Mouse (Mus musculus) erythroblast, adult 5-6 weeks (primary cell): ENCODE measurements around the gene Aif1l. TPM values are rescaled to one million over a fixed set of nuclear protein-coding genes. Genes with fewer than 3 reads are reported as not detected.
A peak's percentile ranks its signal among the peaks of the same experiment; 100 is the strongest.

ENCODE experiments used
- ATAC-seq: replicated peaks from 2 replicates; pipeline ENCODE4 v1.8.0; 2016; ENCODE audit warnings: moderate number of reproducible peaks, mild to moderate bottlenecking, moderate TSS enrichment, inconsistent platforms; ENCODE audit not compliant: poor library complexity, low FRiP score, severe bottlenecking
- total RNA-seq, 2 experiments: library from RNA; stranded (forward) in 1 of 2; stranded (reverse) in 1 of 2; fragments of 150-400 nt in 1 of 2; fragments of 200-764, 138-1000 nt in 1 of 2; gene quantifications; 2 replicates each; pipeline versions ENCODE4 v1.2.3 to v1.2.4; 2015 to 2017; ENCODE audit warnings: low replicate concordance in 2 of 2

The Aif1l gene
- total RNA-seq, 2 experiments from 2014 or later = not detected

DNA sequence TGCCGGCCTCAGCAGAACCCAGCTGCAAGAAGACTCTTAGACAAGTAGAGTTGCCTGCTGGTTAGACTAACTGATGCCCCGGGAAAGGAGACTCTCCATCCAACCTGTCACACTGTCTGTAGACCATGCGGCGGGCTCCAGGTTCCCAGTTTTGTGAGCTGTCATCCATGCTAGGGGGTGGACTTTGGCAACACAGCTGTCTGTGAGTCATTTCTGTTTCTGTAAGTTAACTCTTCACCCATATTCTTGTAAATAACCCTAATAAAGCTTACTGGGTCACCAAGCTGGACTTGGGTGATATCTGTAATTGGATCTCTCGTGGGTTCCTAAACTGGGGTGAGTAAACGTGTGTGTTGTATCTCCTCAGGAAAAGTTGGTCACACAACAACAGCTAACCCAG lies 1.1 kb upstream of the Aif1l start:
- ATAC-seq = no peak

DNA sequence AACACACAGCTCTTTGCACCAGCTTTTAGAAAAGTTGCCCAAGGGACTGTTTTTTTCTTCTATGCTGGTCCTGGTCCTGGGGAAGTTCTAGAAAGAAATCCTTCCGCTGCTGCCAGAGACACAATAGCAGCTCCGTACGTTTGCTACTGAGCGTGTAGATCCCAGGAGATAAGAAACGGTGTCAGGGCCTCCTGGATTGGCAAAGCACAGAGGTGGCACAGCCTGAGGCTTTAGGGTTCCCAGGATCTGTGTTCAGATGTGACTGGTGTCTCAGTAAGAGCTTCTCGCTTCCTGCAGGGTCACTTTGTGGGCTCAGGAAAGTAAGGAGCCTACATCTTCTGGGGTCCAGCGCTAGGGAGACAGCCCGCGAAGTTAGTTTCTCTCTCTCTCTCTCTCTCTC lies 1.0 kb downstream of the Aif1l start:
- no peak for ATAC-seq

GRCm38 (mm10) chr2:31952236-31952635 lies 2.3 kb downstream of the Aif1l start:
- ATAC-seq = no peak

GRCm38 (mm10) chr2:31952725-31953124 lies 2.8 kb downstream of the Aif1l start:
- no peak for ATAC-seq

GRCm38 (mm10) chr2:31953687-31954086 lies 3.7 kb downstream of the Aif1l start:
- no peak for ATAC-seq

GRCm38 (mm10) chr2:31954779-31955181 lies 4.8 kb downstream of the Aif1l start:
- no peak for ATAC-seq

GRCm38 (mm10) chr2:31955686-31956085 lies 5.7 kb downstream of the Aif1l start:
- ATAC-seq = no peak

DNA sequence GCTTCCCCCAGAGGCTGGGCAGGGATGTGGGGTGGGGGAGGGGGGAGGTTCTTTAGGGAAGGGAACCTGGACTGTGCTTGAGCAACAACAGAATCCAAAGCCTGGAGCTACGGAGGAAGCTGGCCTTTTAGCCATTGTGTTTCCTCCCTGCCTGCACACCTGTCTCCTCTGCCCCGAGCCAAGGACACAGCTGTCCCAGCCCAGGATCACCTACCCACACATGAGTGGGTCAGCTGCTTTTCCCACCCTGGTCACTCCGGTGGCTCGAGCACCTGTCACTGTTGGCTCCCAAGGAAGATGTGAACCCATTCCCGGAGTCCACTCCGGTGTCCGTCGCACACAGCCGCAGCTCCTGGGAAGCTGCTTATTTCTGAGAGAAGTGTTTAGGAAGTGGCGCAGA lies 7.3 kb downstream of the Aif1l start:
- ATAC-seq = no peak

DNA sequence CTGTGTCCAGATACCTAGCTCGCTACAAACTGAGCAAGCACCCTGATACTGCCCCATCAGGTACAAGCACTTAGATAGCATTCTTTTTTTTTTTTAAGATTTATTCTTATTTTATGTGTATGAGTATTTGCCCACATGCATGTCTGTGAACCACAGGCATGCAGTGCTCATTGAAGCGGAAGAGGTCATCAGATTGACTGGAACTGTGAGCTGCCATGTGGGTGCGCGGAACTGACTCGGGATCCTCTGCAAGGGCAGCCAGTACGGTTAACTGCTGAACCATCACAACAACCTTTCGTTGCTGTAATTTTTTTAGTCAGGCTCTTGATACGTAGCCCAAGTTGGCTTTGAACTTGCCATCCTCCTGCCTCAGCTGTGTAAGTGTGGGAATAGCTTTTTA lies 11.0 kb downstream of the Aif1l start:
- ATAC-seq = no peak

GRCm38 (mm10) chr2:31961791-31962222 lies 11.9 kb downstream of the Aif1l start:
- ATAC-seq = no peak

DNA sequence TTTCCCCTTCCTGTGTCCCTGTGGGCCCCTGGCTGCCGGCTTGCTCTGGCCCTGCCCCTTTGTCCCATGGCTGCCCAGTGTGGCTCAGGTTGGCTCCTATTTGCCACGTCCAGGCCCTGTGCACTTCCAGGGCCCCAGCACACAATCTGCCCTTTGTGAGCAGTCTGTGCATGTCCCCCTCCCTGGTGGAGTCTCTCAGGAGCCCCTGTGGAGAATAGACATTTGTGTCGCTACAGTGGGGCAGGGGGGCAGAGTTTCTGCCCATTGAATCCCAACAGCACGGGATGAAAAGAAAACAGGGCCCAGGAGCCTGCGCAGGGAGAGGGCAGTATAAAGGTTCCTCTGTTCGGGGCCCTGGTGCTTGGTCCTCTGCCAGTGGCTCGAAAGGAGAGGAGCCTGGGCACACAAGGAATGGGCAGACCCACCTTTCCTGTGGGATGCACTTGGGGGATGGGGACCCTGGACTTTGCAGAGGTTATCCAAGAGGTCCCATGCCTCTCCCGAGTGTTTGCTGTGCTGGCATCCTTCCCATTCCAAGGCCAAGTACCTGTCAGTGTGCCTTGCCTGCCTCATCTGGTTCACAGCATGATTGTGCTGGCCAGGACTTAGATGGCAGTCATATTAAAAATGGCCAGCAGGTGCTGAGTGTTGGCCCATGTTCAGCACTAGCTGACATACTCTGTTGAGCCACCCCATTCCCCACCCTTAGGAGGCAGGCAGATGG lies 12.7 kb downstream of the Aif1l start:
- ATAC-seq = no peak

DNA sequence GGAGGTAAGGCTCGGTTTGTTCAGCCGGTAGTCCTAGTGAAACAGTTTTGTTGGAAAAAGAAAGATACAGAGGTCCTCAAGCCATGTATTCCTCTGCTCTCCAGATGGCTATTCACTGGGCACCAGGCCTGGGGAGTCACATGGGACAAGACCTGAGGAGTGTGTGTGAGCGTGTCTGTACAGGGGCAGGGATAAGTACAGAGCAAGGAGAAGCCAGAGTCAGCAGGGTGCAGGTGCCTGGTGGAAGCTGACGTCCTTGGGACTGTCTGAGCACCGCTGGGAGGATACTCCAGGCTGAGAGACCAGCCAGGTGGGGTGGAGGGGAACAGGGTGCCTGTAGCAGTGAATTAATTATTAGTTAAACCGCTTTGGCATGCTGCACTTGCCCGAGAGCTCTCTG lies 13.6 kb downstream of the Aif1l start:
- no peak for ATAC-seq

GRCm38 (mm10) chr2:31964191-31964590 lies 14.3 kb downstream of the Aif1l start:
- ATAC-seq = no peak

GRCm38 (mm10) chr2:31965110-31965509 lies 15.2 kb downstream of the Aif1l start:
- peak; percentile 68 for ATAC-seq

GRCm38 (mm10) chr2:31966801-31967200 lies 16.9 kb downstream of the Aif1l start:
- no peak for ATAC-seq

DNA sequence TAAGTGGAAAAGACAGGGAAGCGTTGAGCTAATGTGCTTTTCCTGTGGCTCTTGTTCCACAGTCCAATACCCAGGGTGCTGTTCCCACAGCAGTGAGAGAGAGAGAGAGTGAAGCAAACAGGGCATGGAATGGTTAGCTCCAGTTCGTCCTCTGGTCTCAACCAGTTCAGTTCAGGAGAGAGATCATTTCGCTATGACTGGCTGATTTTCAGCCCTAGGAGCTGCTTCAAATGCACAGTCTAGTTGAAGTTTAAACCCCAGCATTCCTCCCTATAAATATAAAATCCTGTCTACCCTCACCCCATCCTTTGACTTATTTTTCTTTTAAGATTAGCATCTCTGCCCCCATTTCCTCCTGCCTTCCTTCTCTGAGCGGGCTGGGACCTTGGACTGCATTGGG lies 22.6 kb downstream of the Aif1l start:
- ATAC-seq = no peak

GRCm38 (mm10) chr2:31974141-31974808 lies 24.3 kb downstream of the Aif1l start, which contains the start of gene Nup214:
TSS of gene Nup214 (plus strand) at chr2:31974436.
- ATAC-seq = peak; percentile 97

- ATAC-seq = no peak
Measured at GRCm38 (mm10) chr2:31974809-31975371, 25.0 kb downstream of the Aif1l start.

GRCm38 (mm10) chr2:31987774-31988173 lies 37.8 kb downstream of the Aif1l start:
- no peak for ATAC-seq

DNA sequence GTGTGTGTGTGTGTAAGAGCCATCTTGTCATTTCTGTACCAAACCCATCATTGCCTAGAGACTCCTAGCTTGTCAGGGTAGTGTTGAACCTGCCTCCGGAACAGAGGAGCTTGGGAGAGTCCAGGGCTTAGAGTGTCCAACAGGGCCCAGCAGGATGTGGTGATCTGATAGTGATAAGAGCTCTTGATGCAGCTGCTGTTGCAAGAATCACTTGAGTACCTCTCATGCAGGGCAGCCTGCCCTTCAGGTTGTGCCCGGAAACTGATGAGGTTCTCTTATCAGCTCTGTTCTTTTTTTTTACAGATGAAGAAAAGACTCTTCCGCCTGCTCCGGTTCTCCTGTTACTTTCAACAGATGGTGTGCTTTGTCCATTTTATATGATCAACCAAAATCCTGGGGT lies 41.0 kb downstream of the Aif1l start:
- ATAC-seq = no peak

- no peak for ATAC-seq
Measured at GRCm38 (mm10) chr2:31994896-31995295, 45.0 kb downstream of the Aif1l start.
